8 mouse cellular contexts compared by ENCODE assay signal in genomic region chr7:25805631-25806343, GRCm38 (mm10). TPM values are rescaled to one million over a fixed set of nuclear protein-coding genes. Genes with fewer than 3 reads are reported as not detected.
DNase-seq lines count a peak whose midpoint lies in the region; ATAC-seq lines count a peak whose summit lies in the region.

No protein-coding gene starts in this region.

- H3K36me3 ChIP-seq in embryonic facial prominence, embryonic 14.5 days (ENCODE audit: control insufficient read depth, insufficient read depth, low read length) = no peaks in the 10 kb centered on the region
- no peaks in the 10 kb centered on the region for H3K36me3 ChIP-seq in heart, embryonic 13.5 days
- H3K36me3 ChIP-seq in kidney, embryonic 16.5 days (ENCODE audit: insufficient read depth, low read length) = no peaks in the 10 kb centered on the region
- no peaks in the 10 kb centered on the region for H3K36me3 ChIP-seq in limb, embryonic 15.5 days
- H3K36me3 ChIP-seq in stomach, embryonic 14.5 days (ENCODE audit: control insufficient read depth, insufficient read depth, low read length) = no peaks in the 10 kb centered on the region

- H3K9me3 ChIP-seq in embryonic facial prominence, embryonic 14.5 days (ENCODE audit: control insufficient read depth, low read length) = no peaks in the 10 kb centered on the region
- H3K9me3 ChIP-seq in heart, embryonic 13.5 days = no peaks in the 10 kb centered on the region
- H3K9me3 ChIP-seq in kidney, embryonic 16.5 days (ENCODE audit: low read length) = no peaks in the 10 kb centered on the region
- no peaks in the 10 kb centered on the region for H3K9me3 ChIP-seq in limb, embryonic 15.5 days
- no peaks in the 10 kb centered on the region for H3K9me3 ChIP-seq in stomach, embryonic 14.5 days (ENCODE audit: control insufficient read depth, low read depth, low read length)

- WGBS in embryonic facial prominence, embryonic 14.5 days = 18% methylated on average over 21 of the region's 21 CpGs
- WGBS in heart, embryonic 13.5 days = 20% methylated on average over 21 of the region's 21 CpGs
- 19% methylated on average over 21 of the region's 21 CpGs for WGBS in kidney, embryonic 16.5 days
- WGBS in limb, embryonic 15.5 days = 20% methylated on average over 21 of the region's 21 CpGs
- WGBS in stomach, embryonic 14.5 days = 15% methylated on average over 21 of the region's 21 CpGs

- ATAC-seq in embryonic facial prominence, embryonic 14.5 days (ENCODE audit: low read depth) = peak; percentile 45
- no peak for ATAC-seq in heart, embryonic 13.5 days (ENCODE audit: extremely low read depth, insufficient number of reproducible peaks, low FRiP score, low TSS enrichment)
- ATAC-seq in kidney, embryonic 16.5 days (ENCODE audit: low FRiP score, low TSS enrichment) = 0 out of 2 replicates have a peak, but pooled peaks have one; percentile 37
- ATAC-seq in limb, embryonic 15.5 days (ENCODE audit: insufficient number of reproducible peaks, low FRiP score, low TSS enrichment, low read depth) = peak; percentile 22; the same call in 1 of the 2 replicates
- peak; percentile 57; the same call in 1 of the 2 replicates for ATAC-seq in monocyte, adult 5-6 weeks (replicated peaks; ENCODE audit: insufficient number of reproducible peaks, low FRiP score, low TSS enrichment, poor library complexity, severe bottlenecking)
- ATAC-seq in stomach, embryonic 14.5 days (ENCODE audit: insufficient number of reproducible peaks, insufficient read depth, low FRiP score, low read depth) = peak; percentile 34; the same call in 1 of the 2 replicates

- H3K4me2 ChIP-seq in embryonic facial prominence, embryonic 14.5 days (ENCODE audit: low read depth, low read length) = peak overlapping the region; percentile 42
- peak overlapping the region; percentile 57 for H3K4me2 ChIP-seq in heart, embryonic 13.5 days
- peak overlapping the region; percentile 32 for H3K4me2 ChIP-seq in kidney, embryonic 16.5 days (replicated peaks; ENCODE audit: low read depth, low read length)
- peak overlapping the region; percentile 39 for H3K4me2 ChIP-seq in limb, embryonic 15.5 days
- peak overlapping the region; percentile 40 for H3K4me2 ChIP-seq in stomach, embryonic 14.5 days (replicated peaks; ENCODE audit: low read depth, low read length)

- DNase-seq in CD4-positive helper T cell, adult 2 months (ENCODE audit: low read depth, low spot score) = peak; percentile 73
- DNase-seq in adrenal gland, postnatal 25 days = peak; percentile 56
- peak; percentile 92 for DNase-seq in embryonic facial prominence, embryonic 14.5 days (ENCODE audit: low spot score)

- H3K9ac ChIP-seq in embryonic facial prominence, embryonic 14.5 days (ENCODE audit: low read depth, low read length) = peak overlapping the region; percentile 45; the same call in 1 of the 2 replicates
- peak overlapping the region; percentile 62 for H3K9ac ChIP-seq in heart, embryonic 13.5 days
- peak overlapping the region; percentile 57 for H3K9ac ChIP-seq in kidney, embryonic 16.5 days (replicated peaks; ENCODE audit: low read length)
- no peak overlapping the region for H3K9ac ChIP-seq in limb, embryonic 15.5 days
- H3K9ac ChIP-seq in stomach, embryonic 14.5 days (replicated peaks; ENCODE audit: low read depth, low read length) = no peak overlapping the region

- no peaks in the 10 kb centered on the region for H3K27me3 ChIP-seq in embryonic facial prominence, embryonic 14.5 days (replicated peaks; ENCODE audit: control insufficient read depth, insufficient read depth, low read length)
- H3K27me3 ChIP-seq in heart, embryonic 13.5 days (replicated peaks) = no peaks in the 10 kb centered on the region
- H3K27me3 ChIP-seq in kidney, embryonic 16.5 days (ENCODE audit: insufficient read depth, low read length) = 0 out of 2 replicates have a peak, but pooled peaks cover 2% of the 10 kb centered on the region
- H3K27me3 ChIP-seq in limb, embryonic 15.5 days = no peaks in the 10 kb centered on the region
- no peaks in the 10 kb centered on the region for H3K27me3 ChIP-seq in stomach, embryonic 14.5 days (ENCODE audit: control insufficient read depth, insufficient read depth, low read length)

- H3K4me1 ChIP-seq in embryonic facial prominence, embryonic 14.5 days (ENCODE audit: control insufficient read depth, insufficient read depth, low read length) = peaks cover 12% of the 10 kb centered on the region
- peaks cover 30% of the 10 kb centered on the region for H3K4me1 ChIP-seq in heart, embryonic 13.5 days
- H3K4me1 ChIP-seq in kidney, embryonic 16.5 days (ENCODE audit: insufficient read depth, low read length) = peaks cover 17% of the 10 kb centered on the region
- H3K4me1 ChIP-seq in limb, embryonic 15.5 days = peaks cover 26% of the 10 kb centered on the region
- peaks cover 8% of the 10 kb centered on the region; the same call in 1 of the 2 replicates for H3K4me1 ChIP-seq in stomach, embryonic 14.5 days (ENCODE audit: control insufficient read depth, insufficient read depth, low read length)

- H3K27ac ChIP-seq in embryonic facial prominence, embryonic 14.5 days (replicated peaks; ENCODE audit: low read depth, low read length) = no peak overlapping the region
- H3K27ac ChIP-seq in heart, embryonic 13.5 days (replicated peaks) = no peak overlapping the region
- H3K27ac ChIP-seq in kidney, embryonic 16.5 days (ENCODE audit: low read length) = no peak overlapping the region
- H3K27ac ChIP-seq in limb, embryonic 15.5 days = no peak overlapping the region
- no peak overlapping the region for H3K27ac ChIP-seq in stomach, embryonic 14.5 days (ENCODE audit: low read length)

- peak overlapping the region; percentile 8 for H3K4me3 ChIP-seq in embryonic facial prominence, embryonic 14.5 days (ENCODE audit: low read depth, low read length)
- 0 out of 2 replicates have a peak overlapping the region, but pooled peaks have one; percentile 24 for H3K4me3 ChIP-seq in heart, embryonic 13.5 days
- H3K4me3 ChIP-seq in kidney, embryonic 16.5 days (ENCODE audit: low read length) = 0 out of 2 replicates have a peak overlapping the region, but pooled peaks have one; percentile 1
- peak overlapping the region; percentile 15 for H3K4me3 ChIP-seq in limb, embryonic 15.5 days
- H3K4me3 ChIP-seq in stomach, embryonic 14.5 days (ENCODE audit: low read depth, low read length) = peak overlapping the region; percentile 6; the same call in 1 of the 2 replicates

RNA-seq across cellular contexts. Expression of gene Cyp2s1, which starts 10.9 kb away (rescaled TPM):
- total RNA-seq in adrenal gland, postnatal 25 days (2021) = 2.5 and 2.9 TPM in 2 replicates
- polyA plus RNA-seq in embryonic facial prominence, embryonic 14.5 days (2014; fragmentation: Nextera tagmentation; extraction: Ambion mirVana) = 4.1 TPM in 2 replicates
- polyA plus RNA-seq in heart, embryonic 13.5 days (2015; fragmentation: Nextera tagmentation; extraction: Ambion mirVana) = 2.7 and 3.0 TPM in 2 replicates
- polyA plus RNA-seq in kidney, embryonic 16.5 days (2015; fragmentation: Nextera tagmentation; extraction: Ambion mirVana) = 22.1 and 23.0 TPM in 2 replicates
- 3.0 and 3.9 TPM in 2 replicates for polyA plus RNA-seq in limb, embryonic 15.5 days (2015; fragmentation: Nextera tagmentation; extraction: Ambion mirVana)
- not detected in 3 replicates for total RNA-seq in monocyte, adult 5-6 weeks (2017)
- polyA plus RNA-seq in stomach, embryonic 14.5 days (2014; fragmentation: Nextera tagmentation; extraction: Ambion mirVana) = 32.0 and 34.1 TPM in 2 replicates

RNA-seq across cellular contexts. Expression of gene Axl, which starts 17.3 kb away (rescaled TPM):
- 27.4 and 32.1 TPM in 2 replicates for total RNA-seq in adrenal gland, postnatal 25 days (2021)
- polyA plus RNA-seq in embryonic facial prominence, embryonic 14.5 days (2014; fragmentation: Nextera tagmentation; extraction: Ambion mirVana) = 114 and 116 TPM in 2 replicates
- 47.3 and 48.6 TPM in 2 replicates for polyA plus RNA-seq in heart, embryonic 13.5 days (2015; fragmentation: Nextera tagmentation; extraction: Ambion mirVana)
- polyA plus RNA-seq in kidney, embryonic 16.5 days (2015; fragmentation: Nextera tagmentation; extraction: Ambion mirVana) = 91.5 and 96.5 TPM in 2 replicates
- polyA plus RNA-seq in limb, embryonic 15.5 days (2015; fragmentation: Nextera tagmentation; extraction: Ambion mirVana) = 131 and 133 TPM in 2 replicates
- total RNA-seq in monocyte, adult 5-6 weeks (2017) = 4.9 to 6.4 TPM (median 5.8 TPM) in 3 replicates
- polyA plus RNA-seq in stomach, embryonic 14.5 days (2014; fragmentation: Nextera tagmentation; extraction: Ambion mirVana) = 66.4 and 75.3 TPM in 2 replicates

RNA-seq across cellular contexts. Expression of gene Hnrnpul1, which starts 51.2 kb away (rescaled TPM):
- 116 and 128 TPM in 2 replicates for total RNA-seq in adrenal gland, postnatal 25 days (2021)
- 65.9 and 71.9 TPM in 2 replicates for polyA plus RNA-seq in embryonic facial prominence, embryonic 14.5 days (2014; fragmentation: Nextera tagmentation; extraction: Ambion mirVana)
- polyA plus RNA-seq in heart, embryonic 13.5 days (2015; fragmentation: Nextera tagmentation; extraction: Ambion mirVana) = 38.1 and 38.8 TPM in 2 replicates
- 43.7 and 56.5 TPM in 2 replicates for polyA plus RNA-seq in kidney, embryonic 16.5 days (2015; fragmentation: Nextera tagmentation; extraction: Ambion mirVana)
- 46.3 and 53.7 TPM in 2 replicates for polyA plus RNA-seq in limb, embryonic 15.5 days (2015; fragmentation: Nextera tagmentation; extraction: Ambion mirVana)
- total RNA-seq in monocyte, adult 5-6 weeks (2017) = 116 to 171 TPM (median 131 TPM) in 3 replicates
- polyA plus RNA-seq in stomach, embryonic 14.5 days (2014; fragmentation: Nextera tagmentation; extraction: Ambion mirVana) = 77.2 and 77.8 TPM in 2 replicates

Comparison
In these comparisons a context has a peak if more than half of its experiments do, and no peak if none do; other contexts are left out.
1. H3K9ac ChIP-seq: peak in embryonic facial prominence, embryonic 14.5 days (single experiment), heart, embryonic 13.5 days (single experiment) and kidney, embryonic 16.5 days (single experiment); none in limb, embryonic 15.5 days (single experiment) and stomach, embryonic 14.5 days (single experiment).
2. Peak in every context shown above with its lines, with median percentiles within 50 percentile points of each other: DNase-seq, H3K4me2 ChIP-seq and H3K4me3 ChIP-seq.